Mouse (Mus musculus) stomach, postnatal 0 days (tissue): ENCODE data around the gene U90926. TPM values are rescaled to one million over a fixed set of nuclear protein-coding genes. Genes with fewer than 3 reads are reported as not detected.
A peak's percentile ranks its signal among the peaks of the same experiment; 100 is the strongest.

Source experiments
- ATAC-seq: fragments of 200-750 bp; cut with Nextera tagmentation; 2 replicates; pipeline ENCODE4 v1.8.0; 2017; ENCODE audit not compliant: low FRiP score, low TSS enrichment
- DNase-seq: peaks from one replicate; pipeline ENCODE4 v3.0.0-alpha.2; 2016; ENCODE audit warnings: low spot score
- H3K27ac ChIP-seq: fragments of 300-500 bp; sonication (generic); replicated peaks from 2 replicates; pipeline ENCODE4 v1.5.1; 2014; ENCODE audit warnings: mild to moderate bottlenecking, control low read depth
- H3K27me3 ChIP-seq: fragments of 300-500 bp; sonication (generic); 2 replicates; pipeline ENCODE4 v1.6.1; 2014; ENCODE audit warnings: low read length; ENCODE audit not compliant: control insufficient read depth, insufficient read depth
- H3K36me3 ChIP-seq: fragments of 300-500 bp; sonication (generic); 2 replicates; pipeline ENCODE4 v1.6.1; 2014; ENCODE audit warnings: low read length, mixed read lengths; ENCODE audit not compliant: control insufficient read depth, insufficient read depth
- H3K4me1 ChIP-seq: fragments of 300-500 bp; sonication (generic); replicated peaks from 2 replicates; pipeline ENCODE4 v1.6.1; 2014; ENCODE audit warnings: antibody characterized with exemption; ENCODE audit not compliant: control insufficient read depth, insufficient read depth
- H3K4me2 ChIP-seq: fragments of 300-500 bp; sonication (generic); replicated peaks from 2 replicates; pipeline ENCODE4 v1.6.1; 2014; ENCODE audit warnings: low read depth, mild to moderate bottlenecking, control low read depth, moderate library complexity
- H3K4me3 ChIP-seq: fragments of 300-500 bp; sonication (generic); 2 replicates; pipeline ENCODE4 v1.5.1; 2014; ENCODE audit warnings: low read depth, low read length, control low read depth
- H3K9ac ChIP-seq: fragments of 300-500 bp; sonication (generic); 2 replicates; pipeline ENCODE4 v1.6.1; 2014; ENCODE audit warnings: mild to moderate bottlenecking, low read length, control low read depth, mixed read lengths
- H3K9me3 ChIP-seq: fragments of 300-500 bp; sonication (generic); 2 replicates; pipeline ENCODE4 v1.6.1; 2016; ENCODE audit warnings: low read length; ENCODE audit not compliant: control insufficient read depth
- CTCF ChIP-seq: IDR thresholded peaks from 2 replicates; pipeline ENCODE4 v1.5.1; 2016; ENCODE audit warnings: antibody characterized with exemption, low read depth, mild to moderate bottlenecking, moderate library complexity
- EP300 ChIP-seq: optimal IDR thresholded peaks from 2 replicates; pipeline ENCODE3; 2016; ENCODE audit warnings: antibody characterized with exemption
- WGBS: fragments of 180-500 bp; shearing (Covaris S2); extraction: QIAGEN DNeasy Blood & Tissue Kit; methylation state at CpG from one replicate; pipeline ENCODE4 v1.1.7; 2014; 5-methylcytosine and 5-hydroxymethylcytosine counted together
- polyA plus RNA-seq: library from polyadenylated mRNA; unstranded; fragments of >200 nt; fragmentation: Nextera tagmentation; extraction: Ambion mirVana; gene quantifications from 2 replicates; pipeline ENCODE4 v1.2.1, GENCODE M21; 2015

Gene U90926
- polyA plus RNA-seq, 1 experiment from 2014 or later, result not detected

- Histone ChIP-seq H3K36me3 (no peaks in the 10 kb centered on the region), H3K4me2 (no peak overlapping the region), H3K4me3 (no peak overlapping the region), H3K27me3 (no peaks in the 10 kb centered on the region), H3K27ac (no peak overlapping the region), H3K9me3 (no peaks in the 10 kb centered on the region), H3K9ac (no peak overlapping the region), H3K4me1 (no peaks in the 10 kb centered on the region)
- no peak for ATAC-seq
- 89% methylated on average over 6 of the region's 6 CpGs for WGBS
- no peak for DNase-seq
- TF ChIP-seq CTCF (no peak), EP300 (no peak)
Observed at GRCm38 (mm10) chr5:92252031-92252430, 36.8 kb upstream of the U90926 start.

DNA sequence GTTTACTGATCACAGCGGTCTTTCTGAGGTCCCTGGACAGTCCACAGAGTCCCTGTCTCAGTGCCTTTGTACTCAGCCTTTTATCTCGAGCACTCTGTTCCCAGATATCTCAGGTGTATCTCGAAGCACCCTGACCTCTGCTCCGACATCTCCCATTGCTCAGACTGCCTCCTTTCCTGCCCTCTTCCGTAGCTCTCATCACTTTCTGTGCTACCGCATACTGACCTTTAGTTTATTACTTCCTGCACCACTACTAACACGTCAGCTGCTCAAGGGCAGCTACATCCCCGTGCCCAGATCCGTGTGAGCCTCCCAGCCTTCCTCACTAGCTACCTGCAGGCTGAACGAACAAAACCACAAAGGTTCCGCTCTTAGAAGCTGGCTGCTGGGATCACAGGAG, 33.4 kb upstream of the U90926 start:
- Histone ChIP-seq H3K27ac (no peak overlapping the region), H3K27me3 (no peaks in the 10 kb centered on the region), H3K36me3 (no peaks in the 10 kb centered on the region), H3K4me2 (no peak overlapping the region), H3K9ac (no peak overlapping the region), H3K4me3 (no peak overlapping the region), H3K4me1 (no peaks in the 10 kb centered on the region), H3K9me3 (no peaks in the 10 kb centered on the region)
- no peak for TF ChIP-seq EP300
- no peak for TF ChIP-seq CTCF
- DNase-seq (no peak), ATAC-seq (no peak)
- 78% methylated on average over 11 of the region's 11 CpGs for WGBS

DNA sequence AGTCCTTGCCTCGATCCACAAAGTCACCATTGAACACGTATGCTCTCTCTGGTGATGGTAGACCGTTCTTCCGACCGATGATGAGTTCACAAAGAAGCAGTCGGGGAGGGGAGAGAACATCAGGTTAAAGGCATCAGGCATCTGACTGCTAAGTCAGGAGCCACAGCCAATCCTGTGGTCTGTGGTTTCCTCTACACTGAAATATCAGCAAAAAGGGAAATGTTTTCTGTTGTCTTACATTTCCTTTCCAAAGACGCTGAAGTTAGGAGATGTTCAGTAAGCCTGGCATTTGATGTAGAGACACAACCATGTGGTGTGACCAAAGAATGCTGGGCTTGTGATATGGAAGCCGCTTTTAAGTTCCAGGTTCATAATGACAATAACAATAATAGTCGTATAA, 30.3 kb upstream of the U90926 start:
- DNase-seq (no peak), ATAC-seq (no peak)
- no peaks in the 10 kb centered on the region for H3K36me3 ChIP-seq
- H3K9me3 ChIP-seq, result no peaks in the 10 kb centered on the region
- 88% methylated on average over 9 of the region's 9 CpGs for WGBS
- H3K27ac ChIP-seq, result no peak overlapping the region
- no peaks in the 10 kb centered on the region for H3K27me3 ChIP-seq
- no peak overlapping the region for H3K4me2 ChIP-seq
- H3K9ac ChIP-seq, result no peak overlapping the region
- no peaks in the 10 kb centered on the region for H3K4me1 ChIP-seq
- no peak overlapping the region for H3K4me3 ChIP-seq
- TF ChIP-seq EP300, result no peak

GRCm38 (mm10) chr5:92244900-92245299, 29.7 kb upstream of the U90926 start:
- no peak for ATAC-seq
- Histone ChIP-seq H3K9ac (no peak overlapping the region), H3K36me3 (no peaks in the 10 kb centered on the region), H3K9me3 (no peaks in the 10 kb centered on the region), H3K27me3 (no peaks in the 10 kb centered on the region), H3K4me1 (no peaks in the 10 kb centered on the region), H3K27ac (no peak overlapping the region), H3K4me3 (no peak overlapping the region), H3K4me2 (no peak overlapping the region)
- TF ChIP-seq CTCF, result no peak
- WGBS, result 95% methylated on average over 2 of the region's 2 CpGs
- DNase-seq, result no peak

GRCm38 (mm10) chr5:92240769-92241168, 25.6 kb upstream of the U90926 start:
- ATAC-seq, result no peak

GRCm38 (mm10) chr5:92239333-92240232, 24.4 kb upstream of the U90926 start:
- Histone ChIP-seq H3K4me3 (no peak overlapping the region), H3K4me1 (no peaks in the 10 kb centered on the region), H3K4me2 (peak overlapping the region; percentile 28), H3K9me3 (no peaks in the 10 kb centered on the region), H3K9ac (no peak overlapping the region), H3K27ac (no peak overlapping the region), H3K36me3 (no peaks in the 10 kb centered on the region), H3K27me3 (no peaks in the 10 kb centered on the region)
- WGBS, result 44% methylated on average over 29 of the region's 29 CpGs
- TF ChIP-seq CTCF (peak; percentile 89), EP300 (no peak)
- ATAC-seq, result peak; percentile 60; the same call in 1 of the 2 replicates
- DNase-seq, result peak; percentile 75

More at GRCm38 (mm10) chr5:92240769-92241168, 25.6 kb upstream of the U90926 start:
- Histone ChIP-seq H3K4me2 (no peak overlapping the region), H3K27ac (no peak overlapping the region), H3K9ac (no peak overlapping the region), H3K27me3 (no peaks in the 10 kb centered on the region), H3K36me3 (no peaks in the 10 kb centered on the region), H3K9me3 (no peaks in the 10 kb centered on the region), H3K4me3 (no peak overlapping the region), H3K4me1 (no peaks in the 10 kb centered on the region)
- 92% methylated on average over 12 of the region's 12 CpGs for WGBS
- TF ChIP-seq CTCF, result no peak
- TF ChIP-seq EP300, result no peak
- DNase-seq, result no peak
